Mouse (Mus musculus) embryonic facial prominence, embryonic 11.5 days (tissue): ENCODE results near the gene Cpsf4. TPM values are rescaled to one million over a fixed set of nuclear protein-coding genes. Genes with fewer than 3 reads are reported as not detected.

Experiments used
- ATAC-seq: fragments of 200-750 bp; cut with Nextera tagmentation; replicated peaks from 2 replicates; pipeline ENCODE4 v1.8.0; 2017; ENCODE audit warnings: low read depth; ENCODE audit not compliant: insufficient number of reproducible peaks, low FRiP score, low TSS enrichment
- DNase-seq: peaks from one replicate; pipeline ENCODE4 v3.0.0-alpha.2; 2015; ENCODE audit warnings: low spot score
- H3K27ac ChIP-seq: fragments of 300-500 bp; sonication (generic); replicated peaks from 2 replicates; pipeline ENCODE4 v1.5.1; 2014; ENCODE audit warnings: mild to moderate bottlenecking, low read depth, low read length, control low read depth
- H3K27me3 ChIP-seq: fragments of 300-500 bp; sonication (generic); 2 replicates; pipeline ENCODE4 v1.6.1; 2014; ENCODE audit warnings: mild to moderate bottlenecking, low read length, moderate library complexity, mixed read lengths; ENCODE audit not compliant: control insufficient read depth, insufficient read depth
- H3K36me3 ChIP-seq: fragments of 300-500 bp; sonication (generic); replicated peaks from 2 replicates; pipeline ENCODE4 v1.6.1; 2014; ENCODE audit warnings: low read depth, mild to moderate bottlenecking, low read length, moderate library complexity, mixed read lengths; ENCODE audit not compliant: control insufficient read depth, insufficient read depth
- H3K4me1 ChIP-seq: fragments of 300-500 bp; sonication (generic); 2 replicates; pipeline ENCODE4 v1.6.1; 2014; ENCODE audit warnings: low read length, mixed read lengths; ENCODE audit not compliant: control insufficient read depth, insufficient read depth
- H3K4me2 ChIP-seq: fragments of 300-500 bp; sonication (generic); 2 replicates; pipeline ENCODE4 v1.6.1; 2014; ENCODE audit warnings: low read depth, mild to moderate bottlenecking, control low read depth, low read length, moderate library complexity
- H3K4me3 ChIP-seq: fragments of 300-500 bp; sonication (generic); 2 replicates; pipeline ENCODE4 v1.5.1; 2014; ENCODE audit warnings: low read depth, low read length, control low read depth
- H3K9ac ChIP-seq: fragments of 300-500 bp; sonication (generic); replicated peaks from 2 replicates; pipeline ENCODE4 v1.6.1; 2014; ENCODE audit warnings: mild to moderate bottlenecking, control low read depth, low read length
- H3K9me3 ChIP-seq: fragments of 300-500 bp; sonication (generic); replicated peaks from 2 replicates; pipeline ENCODE4 v1.6.1; 2016; ENCODE audit warnings: mild to moderate bottlenecking, low read length, inconsistent platforms, mixed read lengths; ENCODE audit not compliant: control insufficient read depth
- WGBS: fragments of 180-500 bp; shearing (Covaris S2); extraction: QIAGEN DNeasy Blood & Tissue Kit; methylation state at CpG from one replicate; pipeline ENCODE4 v1.1.7; 2014; 5-methylcytosine and 5-hydroxymethylcytosine counted together
- polyA plus RNA-seq: library from polyadenylated mRNA; unstranded; fragments of >200 nt; fragmentation: Nextera tagmentation; extraction: Ambion mirVana; gene quantifications from 2 replicates; pipeline ENCODE4 v1.2.1, GENCODE M21; 2014

Cpsf4 gene
- polyA plus RNA-seq: 31.8 and 32.1 TPM in 2 replicates

DNA sequence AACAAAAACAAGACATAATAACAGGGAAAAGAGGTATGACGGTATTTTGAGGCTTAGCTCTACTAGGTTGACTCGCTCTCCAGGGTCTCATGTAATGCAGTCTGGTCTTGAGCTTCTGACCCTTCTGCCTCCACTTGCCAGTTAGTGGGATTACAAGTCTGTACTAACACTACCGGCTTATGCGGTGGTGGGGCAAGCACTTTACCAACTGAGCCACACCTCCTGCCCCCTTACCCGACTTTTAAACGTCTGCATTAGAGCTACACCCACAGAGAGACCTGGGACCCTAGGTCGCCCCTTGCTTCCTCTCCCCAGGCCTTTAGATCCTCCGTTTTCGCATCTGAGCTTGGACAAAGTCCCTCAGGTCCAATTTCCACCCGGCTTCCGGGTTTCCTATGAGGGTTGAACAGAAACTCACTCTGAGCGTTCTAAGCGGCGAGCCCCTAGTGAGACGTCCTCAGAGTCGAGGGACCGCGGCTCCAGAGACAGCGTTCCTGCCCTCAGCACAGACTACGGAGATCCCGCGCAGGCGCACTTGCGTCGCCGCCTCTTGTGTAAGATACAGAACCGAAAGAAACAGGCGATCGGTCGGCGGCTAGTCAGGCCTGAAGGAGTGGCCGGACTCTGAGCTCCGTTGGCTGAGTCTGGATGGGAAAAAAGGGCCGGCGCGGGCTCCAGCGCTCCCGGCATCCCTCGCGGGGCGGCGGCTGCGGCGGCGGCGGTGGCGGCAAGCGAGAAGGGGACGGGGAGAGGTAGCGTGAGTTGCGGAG, at the start of gene Cpsf4, which contains the start of gene Ptcd1:
Cpsf4 (plus strand) TSS at position 678 of the 770 bp plus-strand sequence.
Ptcd1 (minus strand) TSS at position 573 of the 770 bp plus-strand sequence.
- no peaks in the 10 kb centered on the region; the same call in 1 of the 2 replicates for H3K36me3 ChIP-seq
- under 1% methylated on average over 49 of the region's 51 CpGs for WGBS

DNA sequence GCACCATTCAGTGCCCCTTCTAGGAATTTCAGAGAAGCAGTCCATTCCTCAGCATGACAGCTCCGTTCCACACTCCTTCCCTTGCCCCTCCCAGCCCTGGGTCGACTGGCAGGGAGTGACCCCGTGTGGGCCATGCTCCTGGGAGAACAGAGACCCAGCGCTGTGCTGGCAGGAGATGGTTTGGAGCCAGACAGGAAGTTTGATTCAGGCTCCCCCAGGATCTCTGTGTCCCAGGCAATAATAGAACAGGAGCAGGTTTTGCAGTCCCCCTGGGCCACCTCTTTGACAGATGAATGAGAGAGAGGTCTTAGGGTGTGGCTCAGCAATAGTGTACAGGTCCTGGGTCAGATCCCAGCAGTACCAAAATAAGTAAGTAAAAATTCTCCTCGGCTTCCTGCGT, 49.0 kb upstream of the Cpsf4 start:
- H3K36me3 ChIP-seq: no peaks in the 10 kb centered on the region
- no peak overlapping the region for H3K4me2 ChIP-seq
- H3K4me1 ChIP-seq: no peaks in the 10 kb centered on the region; the same call in 1 of the 2 replicates
- no peaks in the 10 kb centered on the region for H3K9me3 ChIP-seq
- H3K4me3 ChIP-seq: no peak overlapping the region
- H3K9ac ChIP-seq: no peak overlapping the region
- no peak for ATAC-seq
- 48% methylated on average over 6 of the region's 6 CpGs for WGBS
- no peak for DNase-seq
- H3K27me3 ChIP-seq: peaks cover 7% of the 10 kb centered on the region
- H3K27ac ChIP-seq: no peak overlapping the region

More for the DNA sequence above, at the start of gene Cpsf4, which contains the start of gene Ptcd1:
- no peaks in the 10 kb centered on the region for H3K27me3 ChIP-seq
- peak within 1 kb of the TSS; percentile 97 for H3K9ac ChIP-seq
- no peaks in the 10 kb centered on the region for H3K4me1 ChIP-seq
- peak within 1 kb of the TSS; percentile 71 for H3K27ac ChIP-seq
- H3K4me3 ChIP-seq: peak within 1 kb of the TSS; percentile 95
- H3K4me2 ChIP-seq: peak within 1 kb of the TSS; percentile 69
- peak; percentile 96 for ATAC-seq
- peak; percentile 100 for DNase-seq
- no peaks in the 10 kb centered on the region for H3K9me3 ChIP-seq

DNA sequence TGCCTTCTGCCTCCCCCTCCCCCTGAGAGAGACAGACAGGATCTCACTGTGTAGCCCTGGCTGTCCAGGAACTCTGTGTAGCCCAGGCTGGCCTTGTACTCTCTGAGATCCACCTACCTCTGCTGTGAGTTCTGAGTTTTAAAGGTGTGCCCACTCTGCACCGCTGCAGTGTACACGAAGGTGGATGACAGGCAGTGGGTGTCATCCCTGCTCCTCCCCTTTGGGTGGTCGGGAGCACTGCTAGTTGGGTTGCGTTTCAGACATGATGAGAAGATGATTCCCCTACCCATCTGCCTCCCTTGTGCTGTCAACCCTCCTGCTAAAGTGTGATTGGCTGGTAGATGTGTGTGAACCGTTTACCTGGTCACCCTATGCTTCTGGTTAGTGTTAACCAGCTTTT, 48.6 kb upstream of the Cpsf4 start:
- 87% methylated on average over 5 of the region's 5 CpGs for WGBS
- no peak overlapping the region for H3K27ac ChIP-seq
- ATAC-seq (no peak), DNase-seq (no peak)
- no peaks in the 10 kb centered on the region for H3K9me3 ChIP-seq
- no peaks in the 10 kb centered on the region for H3K36me3 ChIP-seq
- H3K9ac ChIP-seq: no peak overlapping the region
- no peaks in the 10 kb centered on the region; the same call in 1 of the 2 replicates for H3K4me1 ChIP-seq
- H3K4me3 ChIP-seq: no peak overlapping the region
- peaks cover 7% of the 10 kb centered on the region for H3K27me3 ChIP-seq
- no peak overlapping the region for H3K4me2 ChIP-seq

DNA sequence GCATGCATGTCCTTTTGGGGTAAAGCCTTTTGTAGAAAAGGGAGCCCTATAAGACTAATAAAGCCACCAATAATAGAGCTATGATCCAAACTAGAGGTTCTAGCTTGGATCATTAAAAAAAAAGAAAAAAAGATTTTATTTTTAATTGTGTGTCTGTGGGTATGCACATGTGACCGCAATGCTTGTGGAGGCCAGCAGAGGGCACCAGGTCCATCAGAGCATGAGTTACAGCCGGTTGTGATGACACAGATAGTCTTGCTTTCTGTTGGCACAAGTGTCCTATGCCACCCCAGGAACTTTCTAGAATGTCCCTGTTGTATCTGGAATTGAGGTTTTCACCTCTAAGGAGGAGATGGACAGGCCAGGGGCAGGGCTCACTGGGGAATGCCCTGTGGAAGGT, 47.6 kb upstream of the Cpsf4 start:
- DNase-seq (no peak), ATAC-seq (no peak)
- Histone ChIP-seq H3K4me2 (no peak overlapping the region), H3K9me3 (no peaks in the 10 kb centered on the region), H3K4me1 (no peaks in the 10 kb centered on the region; the same call in 1 of the 2 replicates), H3K27me3 (peaks cover 7% of the 10 kb centered on the region), H3K4me3 (no peak overlapping the region), H3K36me3 (no peaks in the 10 kb centered on the region; the same call in 1 of the 2 replicates), H3K9ac (no peak overlapping the region), H3K27ac (no peak overlapping the region)
- WGBS: 85% methylated on average over 2 of the region's 2 CpGs

DNA sequence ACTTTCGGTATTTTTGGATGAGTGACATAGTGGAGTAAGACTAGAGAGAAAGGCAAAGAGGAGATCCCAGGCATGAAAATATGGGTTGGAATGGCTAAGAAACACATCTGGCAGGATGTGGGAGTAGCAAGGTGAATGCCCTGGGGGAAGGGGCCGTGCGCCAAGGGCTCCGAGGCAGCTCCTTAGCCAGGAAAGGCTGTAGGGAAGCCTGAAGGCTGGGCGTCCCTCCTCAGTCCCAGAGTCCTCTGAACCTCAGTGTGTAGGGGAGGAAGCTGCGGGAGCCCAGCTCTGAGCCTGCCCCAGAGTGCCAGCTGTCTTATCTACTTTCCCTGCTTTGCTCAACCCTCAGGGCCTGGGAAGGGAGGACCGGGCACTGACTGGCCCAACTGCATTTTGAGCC, 46.1 kb upstream of the Cpsf4 start:
- 62% methylated on average over 7 of the region's 7 CpGs for WGBS
- Histone ChIP-seq H3K36me3 (peaks cover 2% of the 10 kb centered on the region; the same call in 1 of the 2 replicates), H3K9ac (no peak overlapping the region), H3K4me2 (no peak overlapping the region), H3K4me3 (no peak overlapping the region), H3K4me1 (no peaks in the 10 kb centered on the region; the same call in 1 of the 2 replicates), H3K27ac (no peak overlapping the region), H3K9me3 (no peaks in the 10 kb centered on the region), H3K27me3 (no peaks in the 10 kb centered on the region)
- DNase-seq (no peak), ATAC-seq (no peak)

DNA sequence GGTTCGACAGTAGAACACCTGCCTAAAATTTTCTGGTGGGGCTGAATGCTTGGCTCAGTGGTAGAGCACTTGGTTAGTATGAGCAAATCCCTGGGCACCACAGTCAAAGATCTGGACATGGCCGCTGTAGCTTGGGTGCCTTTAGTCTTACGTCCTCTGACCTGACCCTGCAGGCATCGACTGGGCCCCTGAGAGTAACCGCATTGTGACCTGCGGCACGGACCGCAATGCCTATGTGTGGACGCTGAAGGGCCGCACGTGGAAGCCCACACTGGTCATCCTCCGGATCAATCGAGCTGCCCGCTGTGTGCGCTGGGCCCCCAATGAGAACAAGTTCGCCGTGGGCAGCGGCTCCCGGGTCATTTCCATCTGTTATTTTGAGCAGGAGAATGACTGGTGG, 43.6 kb upstream of the Cpsf4 start:
- Histone ChIP-seq H3K4me3 (no peak overlapping the region), H3K9me3 (no peaks in the 10 kb centered on the region), H3K27ac (no peak overlapping the region), H3K9ac (no peak overlapping the region), H3K36me3 (peaks cover 6% of the 10 kb centered on the region; the same call in 1 of the 2 replicates), H3K27me3 (no peaks in the 10 kb centered on the region), H3K4me1 (no peaks in the 10 kb centered on the region; the same call in 1 of the 2 replicates), H3K4me2 (no peak overlapping the region)
- ATAC-seq: no peak
- DNase-seq: no peak
- WGBS: 92% methylated on average over 19 of the region's 19 CpGs

DNA sequence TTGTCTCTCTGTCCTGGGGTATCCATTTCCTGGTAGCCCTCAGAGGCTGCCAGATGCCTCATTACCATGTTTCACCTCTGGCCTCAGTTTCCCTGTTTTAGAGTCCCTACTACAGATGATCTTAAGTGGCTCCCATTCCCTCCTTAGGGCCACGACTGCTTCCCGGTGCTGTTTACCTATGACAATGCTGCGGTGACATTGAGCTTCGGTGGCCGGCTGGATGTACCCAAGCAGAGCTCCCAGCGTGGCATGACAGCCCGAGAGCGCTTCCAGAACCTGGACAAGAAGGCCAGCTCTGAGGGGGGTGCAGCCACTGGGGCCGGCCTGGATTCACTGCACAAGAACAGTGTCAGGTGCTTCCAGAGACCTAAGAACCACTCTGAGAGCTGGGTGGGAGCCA, 40.4 kb upstream of the Cpsf4 start:
- Histone ChIP-seq H3K4me2 (no peak overlapping the region), H3K4me3 (no peak overlapping the region), H3K27me3 (no peaks in the 10 kb centered on the region), H3K9me3 (no peaks in the 10 kb centered on the region), H3K36me3 (peaks cover 17% of the 10 kb centered on the region; the same call in 1 of the 2 replicates), H3K27ac (no peak overlapping the region), H3K4me1 (no peaks in the 10 kb centered on the region), H3K9ac (no peak overlapping the region)
- DNase-seq (no peak), ATAC-seq (no peak)
- WGBS: 94% methylated on average over 9 of the region's 9 CpGs

DNA sequence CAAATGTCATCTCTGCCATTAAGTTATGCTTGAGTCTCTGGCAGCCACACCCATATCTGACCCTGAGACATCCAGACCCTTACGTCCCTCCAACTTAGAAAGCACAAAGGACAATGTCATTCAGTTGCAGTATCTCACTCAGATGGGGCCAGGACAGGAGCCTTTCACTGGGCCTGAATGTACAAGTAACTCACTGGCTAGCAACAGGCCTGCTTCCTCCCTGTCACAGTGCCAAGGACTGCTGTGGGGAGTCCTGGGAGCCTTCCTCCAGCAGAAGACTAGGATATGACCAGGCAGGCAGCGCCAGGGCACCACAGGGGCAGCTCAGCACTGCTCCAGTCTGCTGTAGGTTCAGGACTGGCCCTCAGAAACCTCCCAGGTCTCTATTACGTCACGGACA, 37.9 kb upstream of the Cpsf4 start:
- Histone ChIP-seq H3K27me3 (no peaks in the 10 kb centered on the region), H3K9me3 (no peaks in the 10 kb centered on the region), H3K4me1 (no peaks in the 10 kb centered on the region), H3K4me3 (no peak overlapping the region), H3K4me2 (no peak overlapping the region), H3K27ac (no peak overlapping the region), H3K9ac (no peak overlapping the region), H3K36me3 (peaks cover 37% of the 10 kb centered on the region)
- no peak for DNase-seq
- WGBS: 95% methylated on average over 4 of the region's 4 CpGs
- no peak for ATAC-seq
